Mouse (Mus musculus): ENCODE measurements at regions not wholly inside any gene's neighbourhood (a gene's known extent, or its start where the extent isn't known, plus 50 kb on each side); places are given as distances from the start of the nearest gene placed in this dataset.

- TF ChIP-seq POLR2A (IDR thresholded peaks at IDR 0.05; ENCODE audit: borderline replicate concordance, control insufficient read depth, low read depth, low read length) (no peak), CTCF (IDR thresholded peaks at IDR 0.05; ENCODE audit: control insufficient read depth, insufficient read depth, low read length) (no peak)
- Histone ChIP-seq H3K27ac (ENCODE audit: control insufficient read depth, insufficient read depth, low read depth, low read length, poor library complexity) (no peak overlapping the region), H3K4me3 (replicated peaks; ENCODE audit: control insufficient read depth, low read depth, low read length) (no peak overlapping the region), H3K4me1 (ENCODE audit: control insufficient read depth, insufficient read depth, low read length) (no peaks in the 10 kb centered on the region)
- 78% methylated on average over 6 of the region's 6 CpGs for WGBS
Measured at GRCm38 (mm10) chr13:118448977-118449705, 62.1 kb upstream of the Mrps30 start.

- H3K27ac ChIP-seq (ENCODE audit: control insufficient read depth, insufficient read depth, low read depth, low read length, poor library complexity): no peak overlapping the region
- H3K4me1 ChIP-seq (ENCODE audit: control insufficient read depth, insufficient read depth, low read length): no peaks in the 10 kb centered on the region
- no peak overlapping the region for H3K4me3 ChIP-seq (replicated peaks; ENCODE audit: control insufficient read depth, low read depth, low read length)
- 82% methylated on average over 5 of the region's 5 CpGs for WGBS
- TF ChIP-seq CTCF (IDR thresholded peaks at IDR 0.05; ENCODE audit: control insufficient read depth, insufficient read depth, low read length) (no peak), POLR2A (IDR thresholded peaks at IDR 0.05; ENCODE audit: borderline replicate concordance, control insufficient read depth, low read depth, low read length) (no peak)
Measured at GRCm38 (mm10) chr13:118441322-118442064, 54.4 kb upstream of the Mrps30 start.

All from bone marrow, adult 2 months (tissue).